Mouse (Mus musculus) gastrocnemius, postnatal 14 days (tissue): ENCODE results near the gene Asna1. TPM values are rescaled to one million over a fixed set of nuclear protein-coding genes. Genes with fewer than 3 reads are reported as not detected.
A peak's percentile ranks its signal among the peaks of the same experiment; 100 is the strongest.

ENCODE experiments used
- DNase-seq: peaks from one replicate; pipeline ENCODE4 v3.0.0; 2021; ENCODE audit warnings: mixed read lengths
- intact Hi-C: fragments of 180-260 bp; cut with DNase I; formaldehyde crosslinking; loops from one replicate; pipeline ENCODE4 v1.15.1; 2025; ENCODE audit warnings: low total_unique reads
- long read RNA-seq, 2 experiments: library from polyadenylated mRNA; stranded (forward); transcript quantifications; one replicate each; pipeline ENCODE4 v2.0.0; 2021
- total RNA-seq, 2 experiments: library from RNA; stranded (reverse); gene quantifications; 2 replicates each; pipeline ENCODE4 v1.2.3; 2021

The Asna1 gene
- 10 to 100 TPM; 44.3 to 44.9 TPM for total RNA-seq
- long read RNA-seq, experiment 1, transcript Asna1-201 (7 exons, 1,256 nt), result major isoform, 26 of 27 reads
- long read RNA-seq, experiment 1, partial matches to known transcripts, result 1 of 27 reads
- long read RNA-seq, experiment 1, other reads (novel, unspliced or antisense), result 0 of 27 reads
- long read RNA-seq, experiment 2, transcript Asna1-201 (7 exons, 1,256 nt), result major isoform, 25 of 26 reads
- long read RNA-seq, experiment 2, partial matches to known transcripts, result 0 of 26 reads
- long read RNA-seq, experiment 2, other reads (novel, unspliced or antisense), result 1 of 26 reads

DNA sequence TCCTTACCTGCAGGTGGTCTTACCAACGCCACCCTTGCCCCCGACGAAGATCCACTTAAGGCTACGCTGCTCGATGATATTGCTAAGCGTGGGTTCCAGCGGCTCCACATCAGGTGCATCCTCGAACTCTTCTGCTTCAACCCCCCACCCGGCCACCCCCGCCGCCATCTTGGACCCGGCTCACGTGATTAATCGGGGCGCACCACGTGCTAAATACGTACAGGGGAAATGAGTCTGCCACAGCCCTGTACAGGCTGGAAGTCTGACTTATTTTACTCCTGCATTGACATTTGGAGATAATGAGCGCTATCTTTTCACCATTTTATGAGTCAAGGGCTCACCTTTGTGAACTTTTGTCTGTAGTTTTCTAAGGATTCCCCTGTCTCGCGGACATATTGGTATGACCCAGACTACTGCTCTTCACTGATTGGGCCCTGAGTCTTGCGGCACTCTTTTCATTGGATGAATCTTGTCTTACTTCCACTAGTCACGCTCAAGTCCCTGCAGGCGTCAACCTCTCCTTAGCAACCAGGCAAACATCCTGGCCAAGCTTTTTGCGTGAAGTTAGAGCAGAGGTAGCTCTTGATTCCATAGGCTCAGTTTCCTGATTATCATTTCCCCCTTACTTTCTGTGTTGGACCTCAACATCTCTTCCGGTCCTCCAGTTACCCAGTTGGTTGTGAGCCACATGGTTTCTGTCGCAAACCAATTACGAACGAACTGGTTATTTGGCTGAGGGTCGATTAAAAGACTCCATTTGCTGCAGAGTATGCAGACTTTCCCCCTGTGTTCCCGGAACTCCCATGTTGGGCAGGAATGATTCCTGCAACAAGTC, at the start of gene Asna1:
TSS of gene Asna1 (minus strand) at position 184 of the 835 bp plus-strand sequence.
- DNase-seq, result peak; percentile 81
- intact Hi-C loops, result no loop called here

DNA sequence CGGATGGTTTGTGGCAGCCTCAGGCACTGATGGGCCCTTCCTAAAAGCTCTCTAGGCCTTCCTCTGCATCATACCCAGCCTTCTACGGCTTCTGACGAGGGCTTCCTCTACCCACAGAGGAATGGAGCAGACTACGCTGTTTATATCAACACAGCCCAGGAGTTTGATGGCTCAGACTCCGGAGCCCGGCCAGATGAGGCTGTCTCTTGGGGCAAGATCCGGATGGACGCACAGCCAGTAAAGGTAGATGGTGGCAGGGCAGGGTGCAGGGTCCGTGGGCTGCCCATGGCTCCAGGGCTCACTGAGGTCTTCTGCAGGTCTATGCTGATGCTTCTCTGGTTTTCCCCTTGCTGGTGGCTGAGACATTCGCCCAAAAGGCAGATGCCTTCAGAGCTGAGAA, 49.5 kb upstream of the Asna1 start:
- intact Hi-C loops, result no loop called here
- DNase-seq, result no peak

DNA sequence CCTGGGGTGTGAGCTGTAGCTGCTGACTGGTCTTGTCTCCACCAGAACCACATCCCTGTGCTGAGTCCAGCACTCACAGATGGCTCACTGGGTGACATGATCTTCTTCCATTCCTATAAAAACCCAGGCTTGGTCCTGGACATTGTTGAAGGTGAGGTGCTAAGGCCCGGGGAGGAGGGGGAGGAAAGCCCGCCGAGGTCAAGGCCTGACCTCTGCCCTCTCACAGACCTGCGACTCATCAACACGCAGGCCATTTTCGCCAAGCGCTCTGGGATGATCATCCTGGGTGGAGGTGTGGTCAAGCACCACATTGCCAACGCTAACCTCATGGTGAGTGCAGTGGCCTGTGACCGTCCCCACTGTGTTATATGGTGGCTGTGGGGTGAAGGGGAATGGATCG, 49.1 kb upstream of the Asna1 start:
- no peak for DNase-seq
- intact Hi-C loops, result no loop called here

DNA sequence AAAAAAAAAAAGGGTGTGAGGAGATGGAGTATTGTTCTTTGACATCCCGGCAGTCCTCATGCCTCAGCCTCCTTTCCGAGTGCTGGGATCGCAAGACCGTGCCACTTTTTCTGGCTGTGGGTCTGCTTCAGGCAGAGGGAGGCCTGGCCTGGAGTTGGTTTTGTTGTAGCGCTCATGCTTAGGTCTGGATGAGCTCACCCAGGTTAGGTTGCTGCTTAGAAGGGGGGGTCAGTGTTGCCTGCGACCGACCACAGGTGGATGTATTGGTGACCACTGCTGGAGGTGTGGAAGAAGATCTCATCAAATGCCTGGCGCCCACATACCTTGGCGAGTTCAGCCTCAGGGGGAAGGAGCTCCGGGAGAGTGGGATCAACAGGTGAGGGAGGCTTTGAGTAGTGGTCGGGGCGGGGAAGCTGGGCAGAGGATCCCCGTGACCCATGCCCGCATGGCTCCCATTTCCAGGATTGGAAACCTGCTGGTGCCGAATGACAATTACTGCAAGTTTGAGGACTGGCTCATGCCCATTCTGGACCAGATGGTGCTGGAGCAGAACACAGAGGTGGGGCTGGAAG, 48.0 kb upstream of the Asna1 start:
- no peak for DNase-seq
- intact Hi-C loops, result no loop called here

DNA sequence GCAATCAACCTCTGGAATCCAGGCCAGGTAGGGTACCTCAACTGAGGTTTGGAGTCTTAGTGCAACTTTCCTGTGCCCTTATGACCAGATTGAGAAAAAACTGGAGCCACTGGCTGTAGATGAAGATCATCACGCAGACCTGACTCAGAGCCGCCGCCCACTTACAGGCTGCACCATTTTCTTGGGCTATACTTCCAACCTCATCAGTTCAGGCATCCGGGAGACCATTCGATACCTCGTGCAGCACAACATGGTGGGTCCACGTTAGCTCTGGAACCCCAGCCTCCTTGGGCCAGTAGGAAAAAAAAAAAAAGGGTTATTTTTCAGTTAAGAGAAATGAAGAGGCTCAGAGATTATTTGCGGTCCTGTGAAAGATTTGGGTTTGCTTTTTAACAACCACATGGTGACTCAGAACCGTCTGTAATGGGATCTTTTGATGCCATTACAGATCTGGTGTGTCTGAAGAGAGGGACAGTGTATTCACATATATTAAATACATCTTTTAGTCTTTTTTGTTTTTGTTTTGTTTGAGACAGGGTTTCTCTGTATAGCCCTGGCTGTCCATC, 47.4 kb upstream of the Asna1 start:
- intact Hi-C loops, result no loop called here
- no peak for DNase-seq

DNA sequence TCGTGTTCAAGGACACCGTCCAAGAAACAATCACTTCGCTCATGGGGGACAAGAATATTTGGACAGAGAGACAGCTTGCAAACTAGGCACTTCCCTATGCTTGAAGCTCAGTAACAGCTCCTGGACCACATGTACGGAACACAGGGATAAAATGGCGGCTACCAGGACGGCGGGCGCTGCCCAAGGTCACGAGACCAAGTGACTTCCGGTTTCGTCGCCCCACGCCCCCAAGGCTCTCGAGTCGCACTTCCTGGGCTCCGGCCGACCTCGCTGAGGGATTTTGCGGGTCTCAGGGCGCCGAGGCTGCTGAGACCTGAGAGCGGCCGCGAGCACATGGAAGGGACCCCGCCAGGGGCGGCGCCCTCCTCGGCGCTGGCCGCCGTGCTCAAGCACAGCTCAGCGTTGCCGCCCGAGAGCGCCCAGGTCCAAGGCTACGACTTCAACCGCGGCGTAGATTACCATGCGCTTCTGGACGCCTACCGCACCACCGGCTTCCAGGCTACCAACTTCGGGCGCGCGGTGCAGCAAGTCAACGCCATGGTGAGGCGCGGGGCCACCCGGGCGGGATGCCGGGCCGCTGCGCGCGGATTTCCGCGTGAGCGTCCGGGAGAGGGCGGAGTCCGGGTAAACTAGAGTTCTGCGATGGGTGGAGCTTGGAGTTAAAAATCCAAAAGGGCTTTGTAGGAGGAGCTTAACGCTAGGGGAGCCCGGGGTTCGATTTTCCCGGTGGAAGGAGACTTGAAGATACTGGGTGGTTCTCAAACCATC, 46.6 kb upstream of the Asna1 start, which contains the start of gene Dhps:
TSS of gene Dhps (plus strand) at position 244 of the 768 bp plus-strand sequence.
- intact Hi-C loops, result no loop called here
- peak; percentile 92 for DNase-seq

DNA sequence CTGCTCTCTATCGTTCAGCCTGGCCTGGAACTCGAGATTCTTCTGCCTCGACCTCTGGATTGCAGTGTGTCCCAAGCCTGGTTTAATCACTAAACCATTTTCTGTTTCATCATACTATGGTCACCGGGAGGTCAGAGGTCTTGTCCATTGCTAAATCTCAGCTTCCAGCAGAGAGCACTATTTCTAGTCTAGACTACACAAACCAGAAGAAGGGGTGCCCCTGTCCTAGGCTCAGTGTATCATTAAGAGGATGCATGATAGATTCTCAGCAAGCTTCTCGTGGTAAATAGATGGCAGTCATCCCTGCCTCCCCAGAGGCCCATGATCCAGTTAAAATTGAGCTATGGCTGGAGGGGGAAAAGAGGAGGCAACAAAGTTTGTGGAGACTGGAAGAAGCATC, 46.0 kb upstream of the Asna1 start:
- intact Hi-C loops, result no loop called here

DNA sequence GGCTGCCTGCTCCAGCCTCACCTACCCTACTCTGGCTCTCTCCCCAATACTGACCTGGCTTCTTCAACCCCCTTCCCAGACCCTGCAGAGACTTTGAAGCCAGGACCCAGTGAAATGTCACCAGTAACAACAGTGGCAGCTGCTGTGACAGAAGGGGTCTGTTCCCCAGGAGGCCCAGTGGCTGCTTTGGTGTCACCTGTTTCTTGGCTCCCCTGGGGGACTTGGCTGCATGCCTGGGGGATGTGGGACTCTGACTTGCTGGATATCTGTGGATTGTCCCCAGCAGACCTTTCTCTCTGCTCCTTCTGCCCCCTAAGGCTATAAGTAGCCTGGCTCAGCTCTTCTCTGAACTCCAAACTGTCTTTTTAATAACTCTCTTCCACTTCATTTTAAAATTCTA, 42.9 kb upstream of the Asna1 start, which contains the start of gene Gm5741:
TSS of gene Gm5741 (minus strand) at position 1 of the 400 bp plus-strand sequence.
- no peak for DNase-seq
- intact Hi-C loops, result no loop called here

More for the DNA sequence above, 46.0 kb upstream of the Asna1 start:
- DNase-seq, result no peak

DNA sequence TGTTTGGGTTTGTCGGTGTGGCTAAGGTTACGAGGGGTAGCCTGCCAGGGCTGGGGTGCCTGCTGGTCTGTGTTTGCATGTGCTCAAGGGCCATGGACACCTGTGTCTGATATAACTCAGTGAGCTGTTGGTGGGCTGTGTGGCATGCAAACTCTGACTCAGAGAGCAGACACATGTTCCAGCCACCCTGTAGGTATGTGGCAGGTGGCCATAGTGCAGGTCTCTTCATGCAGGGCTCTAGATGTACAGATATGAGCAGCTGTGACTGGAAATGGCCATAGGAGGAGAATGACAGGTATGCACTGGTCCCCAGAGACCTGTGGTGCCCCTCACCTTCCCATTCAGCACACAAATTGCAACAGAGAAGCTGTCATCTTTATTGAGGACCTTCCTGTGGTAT, 42.1 kb upstream of the Asna1 start:
- DNase-seq, result no peak
- intact Hi-C loops, result no loop called here

DNA sequence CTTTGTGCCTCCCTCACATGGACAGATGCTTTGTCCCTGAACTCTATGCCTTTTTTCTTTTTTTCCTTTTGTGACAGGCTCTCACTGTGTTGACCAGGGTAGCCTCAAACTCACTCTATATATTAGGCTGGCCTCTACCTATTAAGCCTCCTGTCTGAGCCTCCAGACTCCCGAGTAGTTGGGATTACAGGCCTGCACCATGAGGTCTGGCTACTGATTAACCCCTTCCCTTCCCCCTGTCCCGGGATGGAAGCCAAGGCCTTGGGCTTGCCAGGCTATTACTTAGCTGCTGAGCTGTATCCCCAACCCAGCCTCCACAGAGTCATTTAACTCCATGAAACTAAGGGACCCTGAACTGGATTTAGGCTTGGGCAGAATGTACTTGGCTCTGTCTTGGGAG, 40.1 kb upstream of the Asna1 start:
- intact Hi-C loops, result no loop called here
- no peak for DNase-seq

DNA sequence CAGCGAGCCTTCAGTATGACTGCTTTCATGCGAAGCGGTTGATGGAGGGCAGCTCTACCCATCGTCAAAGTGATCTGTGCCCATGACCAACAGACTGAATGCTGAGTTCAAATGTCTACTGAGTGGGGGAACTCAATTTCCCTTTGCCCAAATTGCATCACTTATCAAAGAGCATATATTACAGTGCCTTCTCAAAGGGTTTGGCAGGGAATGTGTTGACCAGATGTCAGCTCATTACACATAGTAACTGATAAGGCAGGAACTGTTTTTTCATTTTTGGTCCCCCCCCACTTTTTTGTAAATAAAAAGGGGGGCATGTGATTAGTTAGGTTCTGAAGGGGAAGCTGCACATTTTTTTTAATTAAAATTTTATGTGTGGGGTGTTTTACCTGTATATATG, 37.5 kb upstream of the Asna1 start:
- DNase-seq, result no peak
- intact Hi-C loops, result no loop called here

DNA sequence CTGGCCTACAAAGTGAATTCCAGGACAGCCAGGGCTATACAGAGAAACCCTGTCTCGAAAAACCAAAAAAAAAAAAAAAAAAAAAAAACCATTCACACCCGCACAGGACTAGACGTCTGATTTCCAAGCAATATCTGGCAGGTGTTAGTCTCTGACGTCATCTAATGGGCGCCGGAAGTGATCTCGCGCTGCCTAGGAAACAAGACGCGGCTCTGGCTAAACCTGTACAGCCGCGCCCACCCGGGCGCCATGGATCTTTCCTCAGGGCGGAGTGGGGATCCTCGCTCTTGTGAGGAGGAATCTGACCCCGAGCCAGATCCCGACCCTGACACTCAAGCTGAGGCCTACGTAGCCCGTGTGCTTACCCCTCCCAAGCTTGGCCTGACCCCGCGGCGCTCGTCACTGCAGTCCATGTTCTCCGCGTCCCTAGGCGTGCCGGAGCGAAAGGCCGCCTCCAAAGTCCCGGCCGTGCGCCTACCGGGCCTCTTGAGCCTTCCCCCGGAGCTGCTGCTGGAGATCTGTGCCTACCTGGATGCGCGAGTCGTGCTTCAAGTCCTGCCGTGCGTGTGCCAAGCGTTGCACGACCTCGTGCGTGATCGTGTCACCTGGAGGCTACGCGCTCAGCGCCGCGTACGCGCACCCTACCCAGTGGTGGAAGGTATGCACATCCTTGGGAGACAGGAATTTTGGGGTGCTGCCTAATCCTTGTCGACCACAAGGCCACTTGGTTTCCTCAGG, 35.0 kb upstream of the Asna1 start, which contains the start of gene Fbxw9:
TSS of gene Fbxw9 (plus strand) at position 177 of the 738 bp plus-strand sequence.
- DNase-seq, result peak; percentile 83
- intact Hi-C loops, result no loop called here

DNA sequence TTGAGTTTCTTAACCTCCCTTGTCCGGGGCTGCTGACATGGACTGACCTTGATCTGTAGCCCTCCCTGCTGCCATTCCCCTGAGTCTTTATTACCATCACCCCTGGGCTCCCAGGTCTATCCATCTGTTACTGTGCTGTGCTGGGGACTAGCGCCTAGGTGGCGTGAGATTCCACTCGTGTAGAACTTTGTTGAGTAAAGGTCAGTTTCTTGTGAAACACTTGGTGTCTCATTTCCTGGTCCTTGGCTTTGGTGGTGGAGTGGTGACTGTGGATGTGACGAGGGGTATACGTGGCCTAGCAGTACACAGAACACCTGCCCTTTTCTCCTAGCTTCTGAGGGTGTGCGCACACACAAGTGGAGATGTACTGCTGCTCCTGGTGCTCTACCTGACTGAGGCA, 32.3 kb upstream of the Asna1 start:
- DNase-seq, result no peak
- intact Hi-C loops, result no loop called here

DNA sequence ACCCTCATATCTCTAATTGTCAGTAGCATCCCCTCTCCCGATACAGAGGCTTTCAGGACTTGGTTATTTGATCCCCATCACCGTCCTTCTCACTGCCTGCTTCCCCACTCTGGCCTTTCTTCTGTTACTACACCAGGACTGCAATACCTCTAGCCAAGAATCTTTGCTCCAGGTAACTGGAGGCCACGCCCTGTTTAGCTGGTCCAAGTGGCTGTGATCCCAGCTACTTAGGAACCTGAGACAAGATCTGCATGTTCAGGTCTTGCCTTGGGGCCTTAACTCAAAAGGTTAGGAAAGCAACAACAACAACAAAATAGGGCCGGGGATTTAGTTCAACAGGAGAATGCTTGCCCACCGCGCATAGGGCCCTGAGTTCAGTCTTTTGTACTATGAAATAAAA, 18.5 kb upstream of the Asna1 start:
- intact Hi-C loops, result no loop called here
- no peak for DNase-seq

DNA sequence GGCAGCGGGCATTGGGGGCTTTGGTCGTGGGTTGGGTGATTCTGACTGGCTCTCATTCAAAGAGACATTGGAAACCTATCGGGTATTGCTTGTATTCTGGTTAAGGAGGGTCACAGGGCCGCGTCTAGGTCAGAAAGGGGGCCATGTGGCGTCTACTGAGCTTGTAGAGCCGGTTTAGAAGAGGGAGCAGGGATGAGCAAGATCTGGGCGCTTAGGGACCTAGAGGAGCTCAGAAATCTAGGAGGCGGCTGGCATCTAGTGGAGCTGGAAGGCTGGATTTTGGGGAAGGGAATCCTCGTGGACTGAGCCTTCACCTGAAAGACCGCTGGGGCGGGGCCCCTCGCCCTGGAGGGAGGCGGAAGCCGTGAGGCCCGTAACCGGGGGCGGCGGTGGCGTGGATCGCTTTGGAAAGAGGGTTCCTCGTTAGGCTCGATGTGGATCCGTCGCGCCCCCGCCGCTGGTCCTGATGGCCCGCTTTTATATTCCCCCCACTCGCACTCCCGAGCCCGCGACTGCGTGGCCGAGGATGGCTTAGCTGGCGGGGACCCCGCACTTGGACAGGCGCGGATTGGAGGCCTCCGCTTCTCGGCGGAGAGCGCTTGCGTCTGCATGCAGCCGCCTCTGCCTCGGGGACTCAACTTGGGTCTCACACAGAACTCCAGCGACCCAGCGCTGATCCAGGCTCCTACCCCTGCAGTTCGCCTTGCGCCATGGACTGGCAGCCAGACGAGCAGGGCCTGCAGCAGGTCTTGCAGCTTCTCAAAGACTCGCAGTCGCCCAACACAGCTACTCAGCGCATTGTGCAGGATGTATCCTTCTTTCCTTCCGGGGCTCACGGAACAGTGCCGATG, 12.8 kb upstream of the Asna1 start:
- intact Hi-C loops, result no loop called here
- DNase-seq, result peak; percentile 51

DNA sequence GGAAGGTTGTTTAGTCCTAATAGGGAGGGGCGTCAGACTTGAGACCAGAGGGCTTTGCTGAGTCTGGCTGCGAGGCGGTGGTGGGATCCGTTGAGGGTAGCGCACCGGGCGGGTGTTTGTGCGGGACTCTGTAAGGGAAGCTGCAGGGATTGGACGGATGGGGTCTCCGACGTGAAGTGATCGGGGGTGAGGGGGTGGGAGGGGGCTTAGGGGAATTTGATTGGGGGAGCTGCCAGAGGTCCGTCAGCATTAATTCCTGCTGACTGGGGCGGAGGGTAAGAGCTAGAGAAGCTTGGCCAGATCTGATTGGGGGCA, 12.2 kb upstream of the Asna1 start:
- intact Hi-C loops, result no loop called here

DNA sequence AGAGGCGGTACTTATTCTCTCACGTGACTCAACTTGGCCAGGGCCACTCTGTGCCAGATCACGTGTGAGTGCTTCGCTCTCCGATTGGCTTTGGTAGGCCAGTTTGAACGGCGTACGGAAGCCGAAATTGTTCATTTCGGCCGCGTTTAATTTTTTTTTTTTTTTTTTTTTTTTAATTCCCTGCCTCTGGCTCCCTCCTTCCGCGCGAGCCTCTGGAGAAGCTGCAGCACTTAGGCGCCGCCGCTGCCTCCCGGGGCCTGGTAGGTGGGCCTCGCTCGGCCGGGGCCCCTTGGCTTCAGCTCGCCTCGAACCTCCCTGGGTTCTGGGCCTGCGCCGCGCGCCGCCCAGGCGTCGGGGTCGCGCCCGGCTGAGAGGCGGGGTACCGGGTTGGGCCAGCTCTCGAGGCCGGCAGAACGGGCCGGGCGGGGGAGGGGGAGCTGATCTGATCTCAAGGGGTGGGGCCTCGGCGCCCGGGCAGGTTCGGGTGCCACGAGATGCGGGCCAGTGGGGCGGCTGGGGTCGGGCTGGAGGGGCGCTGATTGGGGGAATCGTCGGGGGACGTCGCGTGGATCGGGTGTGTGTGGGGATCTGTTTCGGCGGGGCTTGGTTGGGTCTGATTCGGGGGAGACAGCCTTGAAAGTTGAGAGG, 11.8 kb upstream of the Asna1 start, which contains the start of gene Tnpo2:
TSS of gene Tnpo2 (plus strand) at position 198 of the 648 bp plus-strand sequence.
- peak; percentile 91 for DNase-seq
- intact Hi-C loops, result no loop called here

More for the DNA sequence above, 12.2 kb upstream of the Asna1 start:
- no peak for DNase-seq

DNA sequence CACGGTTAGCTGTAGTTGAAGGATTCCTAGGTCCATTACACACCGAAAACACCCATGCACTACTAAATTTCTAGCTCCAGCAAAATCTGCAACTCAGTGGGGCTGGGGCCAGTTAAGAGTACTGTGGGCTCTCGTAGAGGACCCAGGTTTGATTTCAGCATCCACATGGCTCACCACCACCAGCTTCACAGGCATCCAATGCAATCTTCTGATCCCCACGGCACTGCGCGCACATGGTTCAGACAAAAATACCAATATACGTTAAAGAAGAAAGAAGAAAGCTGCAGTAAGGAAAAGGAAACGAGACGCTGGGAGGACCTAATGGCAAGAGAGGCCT, 11.3 kb upstream of the Asna1 start:
- no peak for DNase-seq
- intact Hi-C loops, result no loop called here
